Mouse (Mus musculus): ENCODE data around the gene Gpr183. TPM values are rescaled to one million over a fixed set of nuclear protein-coding genes. Genes with fewer than 3 reads are reported as not detected.

Gpr183 gene
- polyA plus RNA-seq, 1 experiment from 2014 or later = 1.5 TPM

DNA sequence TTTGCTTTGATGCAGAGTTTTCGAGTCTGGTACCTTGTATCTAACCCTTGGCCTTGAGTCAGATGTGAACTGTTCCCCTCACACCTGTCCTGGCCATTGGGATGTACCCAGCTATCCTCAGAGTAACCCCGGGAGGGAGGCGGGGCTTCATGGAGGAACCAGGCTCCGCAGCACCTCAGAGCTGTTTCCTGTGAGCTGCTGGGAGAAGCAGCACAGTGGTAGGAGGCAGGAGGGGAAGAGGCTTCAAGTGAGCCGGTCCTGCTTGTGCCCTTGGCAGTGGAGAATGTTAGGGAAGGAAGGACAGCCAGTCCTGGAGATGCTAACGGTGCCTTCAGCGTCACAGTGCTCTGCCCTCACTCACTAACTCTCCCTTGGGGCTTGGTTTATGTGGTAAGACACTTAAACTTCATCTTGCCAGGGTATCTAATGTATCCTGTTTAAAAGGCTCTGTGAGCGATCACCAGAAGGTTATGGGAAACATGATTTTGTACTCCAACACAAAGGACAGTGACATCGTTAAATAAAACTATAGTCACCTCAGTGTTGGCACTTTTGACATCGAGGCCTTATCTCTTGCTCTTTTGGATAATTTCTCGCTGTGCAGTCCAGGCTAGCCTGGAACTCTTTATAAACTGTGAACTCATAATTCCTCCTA is 27.3 kb downstream of the Gpr183 start:
- H3K9ac ChIP-seq (ENCODE audit: low read depth, low read length) = no peak overlapping the region
- H3K27ac ChIP-seq (ENCODE audit: low read depth, low read length) = no peak overlapping the region
- no peak overlapping the region for H3K4me2 ChIP-seq
- peaks cover 3% of the 10 kb centered on the region; the same call in 1 of the 2 replicates for H3K36me3 ChIP-seq (ENCODE audit: control insufficient read depth, insufficient read depth, low read length)
- H3K4me3 ChIP-seq (ENCODE audit: low read depth, low read length) = no peak overlapping the region
- no peaks in the 10 kb centered on the region; the same call in 1 of the 2 replicates for H3K9me3 ChIP-seq (replicated peaks; ENCODE audit: control insufficient read depth, low read length)
- 76% methylated on average over 11 of the region's 11 CpGs for WGBS (ENCODE audit: insufficient replicate concordance)
- no peak for ATAC-seq (replicated peaks; ENCODE audit: insufficient number of reproducible peaks, low FRiP score, low TSS enrichment)
- H3K4me1 ChIP-seq (ENCODE audit: control insufficient read depth, insufficient read depth, low read length) = peaks cover 6% of the 10 kb centered on the region; the same call in 1 of the 2 replicates
- H3K27me3 ChIP-seq (ENCODE audit: control insufficient read depth, insufficient read depth, low read length) = no peaks in the 10 kb centered on the region

DNA sequence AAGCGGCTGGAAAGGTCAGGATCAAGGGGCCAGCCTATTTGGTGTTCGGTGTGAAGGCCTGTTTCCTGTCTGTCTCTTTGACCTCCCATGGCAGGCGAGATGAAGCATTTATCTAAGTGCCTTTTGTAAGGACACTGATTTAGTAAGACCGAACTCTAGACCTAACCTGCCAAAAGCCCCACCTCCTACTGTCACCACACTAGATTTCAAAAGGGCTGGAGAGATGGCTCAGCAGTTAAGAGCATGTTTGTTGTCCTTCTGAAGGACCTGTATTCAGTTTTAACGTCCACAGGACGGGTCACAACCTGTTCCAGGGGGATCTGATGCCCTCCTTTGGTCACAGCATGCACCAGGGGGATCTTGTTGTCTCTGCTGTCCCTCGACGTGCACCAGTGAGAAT is 28.1 kb downstream of the Gpr183 start:
- no peak overlapping the region for H3K4me2 ChIP-seq
- no peak for ATAC-seq (replicated peaks; ENCODE audit: insufficient number of reproducible peaks, low FRiP score, low TSS enrichment)
- H3K4me3 ChIP-seq (ENCODE audit: low read depth, low read length) = no peak overlapping the region
- no peak overlapping the region for H3K9ac ChIP-seq (ENCODE audit: low read depth, low read length)
- no peak overlapping the region for H3K27ac ChIP-seq (ENCODE audit: low read depth, low read length)
- 62% methylated on average over 8 of the region's 8 CpGs for WGBS (ENCODE audit: insufficient replicate concordance)
- peaks cover 6% of the 10 kb centered on the region; the same call in 1 of the 2 replicates for H3K4me1 ChIP-seq (ENCODE audit: control insufficient read depth, insufficient read depth, low read length)
- H3K36me3 ChIP-seq (ENCODE audit: control insufficient read depth, insufficient read depth, low read length) = peaks cover 3% of the 10 kb centered on the region; the same call in 1 of the 2 replicates
- no peaks in the 10 kb centered on the region for H3K27me3 ChIP-seq (ENCODE audit: control insufficient read depth, insufficient read depth, low read length)
- H3K9me3 ChIP-seq (replicated peaks; ENCODE audit: control insufficient read depth, low read length) = no peaks in the 10 kb centered on the region; the same call in 1 of the 2 replicates

DNA sequence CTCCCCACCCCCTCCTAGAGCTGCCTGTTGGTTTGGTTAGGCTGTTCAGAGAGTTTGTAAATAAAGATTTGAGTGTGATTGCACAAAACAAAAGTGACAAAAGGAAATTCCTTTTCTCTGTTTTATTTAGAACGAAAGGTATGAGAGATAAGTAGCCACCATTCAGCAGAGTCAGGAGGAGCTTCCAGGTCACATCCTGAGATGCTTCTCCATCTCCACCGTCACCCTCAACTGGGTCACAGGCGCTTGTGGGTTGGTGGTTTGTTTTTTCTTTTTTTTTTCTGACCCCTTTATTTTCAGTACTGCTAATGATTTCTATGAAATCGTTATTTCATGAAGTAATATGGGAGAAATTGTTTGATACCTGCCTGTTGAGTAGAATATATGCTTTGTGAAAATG is 28.6 kb downstream of the Gpr183 start:
- no peaks in the 10 kb centered on the region for H3K27me3 ChIP-seq (ENCODE audit: control insufficient read depth, insufficient read depth, low read length)
- no peak overlapping the region for H3K9ac ChIP-seq (ENCODE audit: low read depth, low read length)
- H3K27ac ChIP-seq (ENCODE audit: low read depth, low read length) = no peak overlapping the region
- no peaks in the 10 kb centered on the region; the same call in 1 of the 2 replicates for H3K9me3 ChIP-seq (replicated peaks; ENCODE audit: control insufficient read depth, low read length)
- ATAC-seq (replicated peaks; ENCODE audit: insufficient number of reproducible peaks, low FRiP score, low TSS enrichment) = no peak
- no peak overlapping the region for H3K4me2 ChIP-seq
- no peak overlapping the region for H3K4me3 ChIP-seq (ENCODE audit: low read depth, low read length)
- H3K4me1 ChIP-seq (ENCODE audit: control insufficient read depth, insufficient read depth, low read length) = peaks cover 10% of the 10 kb centered on the region; the same call in 1 of the 2 replicates
- peaks cover 3% of the 10 kb centered on the region; the same call in 1 of the 2 replicates for H3K36me3 ChIP-seq (ENCODE audit: control insufficient read depth, insufficient read depth, low read length)
- 88% methylated on average over 4 of the region's 4 CpGs for WGBS (ENCODE audit: insufficient replicate concordance)

DNA sequence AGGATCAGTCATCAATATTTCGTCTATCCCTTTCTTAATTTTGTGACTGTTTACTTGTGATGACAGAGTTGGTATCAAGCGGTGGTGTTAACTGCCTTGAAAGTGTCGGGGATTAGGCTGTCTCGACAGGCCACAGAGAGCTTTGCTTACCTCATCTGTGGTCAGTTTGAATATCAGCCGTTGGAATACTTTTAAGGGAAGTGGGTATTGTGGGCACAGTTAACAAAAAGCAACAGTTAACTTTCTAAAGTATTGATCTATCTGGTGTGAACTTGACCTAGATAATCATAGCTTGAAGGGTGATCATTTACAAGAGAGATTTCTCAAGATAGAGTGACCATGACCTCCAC is 30.4 kb downstream of the Gpr183 start:
- Histone ChIP-seq H3K36me3 (ENCODE audit: control insufficient read depth, insufficient read depth, low read length) (peaks cover 3% of the 10 kb centered on the region; the same call in 1 of the 2 replicates), H3K4me3 (ENCODE audit: low read depth, low read length) (no peak overlapping the region), H3K4me1 (ENCODE audit: control insufficient read depth, insufficient read depth, low read length) (peaks cover 13% of the 10 kb centered on the region; the same call in 1 of the 2 replicates), H3K4me2 (no peak overlapping the region), H3K27me3 (ENCODE audit: control insufficient read depth, insufficient read depth, low read length) (no peaks in the 10 kb centered on the region), H3K9me3 (replicated peaks; ENCODE audit: control insufficient read depth, low read length) (no peaks in the 10 kb centered on the region; the same call in 1 of the 2 replicates), H3K27ac (ENCODE audit: low read depth, low read length) (no peak overlapping the region), H3K9ac (ENCODE audit: low read depth, low read length) (no peak overlapping the region)
- no peak for ATAC-seq (replicated peaks; ENCODE audit: insufficient number of reproducible peaks, low FRiP score, low TSS enrichment)
- WGBS (ENCODE audit: insufficient replicate concordance) = 75% methylated on average over 5 of the region's 5 CpGs

DNA sequence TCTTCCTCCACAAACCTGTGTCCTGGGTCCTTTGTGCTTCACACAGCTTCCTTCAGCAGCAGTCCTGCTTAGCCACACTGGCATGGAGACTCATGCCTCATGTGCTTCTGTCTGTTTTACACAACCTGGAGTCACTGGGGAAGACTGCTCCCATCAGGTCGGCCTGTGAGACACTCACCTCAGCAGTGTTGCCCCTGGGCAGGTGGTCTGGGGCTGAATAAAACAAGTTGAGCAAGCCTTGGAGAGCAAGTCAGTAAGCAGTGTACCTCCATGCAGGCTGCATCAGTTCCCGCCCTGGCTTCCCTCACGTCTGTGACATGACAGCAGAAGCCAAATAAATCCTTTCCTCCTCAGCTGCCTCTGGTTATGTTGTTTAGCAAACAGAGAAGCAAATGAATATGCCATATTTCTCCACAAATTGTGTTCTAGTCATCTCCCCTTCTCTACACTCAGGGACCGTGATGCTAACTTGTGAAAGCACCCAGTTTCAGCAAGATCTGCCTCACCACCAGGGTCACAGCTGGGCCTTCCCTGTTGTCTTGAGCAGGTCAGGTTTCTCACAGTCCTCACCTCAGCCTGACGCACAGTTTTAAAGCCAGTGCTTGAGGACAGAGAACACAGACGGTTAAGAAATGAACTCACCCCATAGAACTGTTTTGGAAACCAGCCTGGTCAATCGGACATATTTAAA is 30.9 kb downstream of the Gpr183 start:
- Histone ChIP-seq H3K9me3 (replicated peaks; ENCODE audit: control insufficient read depth, low read length) (no peaks in the 10 kb centered on the region; the same call in 1 of the 2 replicates), H3K9ac (ENCODE audit: low read depth, low read length) (no peak overlapping the region), H3K27ac (ENCODE audit: low read depth, low read length) (no peak overlapping the region), H3K36me3 (ENCODE audit: control insufficient read depth, insufficient read depth, low read length) (peaks cover 3% of the 10 kb centered on the region; the same call in 1 of the 2 replicates), H3K4me3 (ENCODE audit: low read depth, low read length) (no peak overlapping the region), H3K27me3 (ENCODE audit: control insufficient read depth, insufficient read depth, low read length) (no peaks in the 10 kb centered on the region), H3K4me2 (no peak overlapping the region), H3K4me1 (ENCODE audit: control insufficient read depth, insufficient read depth, low read length) (peaks cover 12% of the 10 kb centered on the region; the same call in 1 of the 2 replicates)
- WGBS (ENCODE audit: insufficient replicate concordance) = 88% methylated on average over 7 of the region's 7 CpGs
- no peak for ATAC-seq (replicated peaks; ENCODE audit: insufficient number of reproducible peaks, low FRiP score, low TSS enrichment)

DNA sequence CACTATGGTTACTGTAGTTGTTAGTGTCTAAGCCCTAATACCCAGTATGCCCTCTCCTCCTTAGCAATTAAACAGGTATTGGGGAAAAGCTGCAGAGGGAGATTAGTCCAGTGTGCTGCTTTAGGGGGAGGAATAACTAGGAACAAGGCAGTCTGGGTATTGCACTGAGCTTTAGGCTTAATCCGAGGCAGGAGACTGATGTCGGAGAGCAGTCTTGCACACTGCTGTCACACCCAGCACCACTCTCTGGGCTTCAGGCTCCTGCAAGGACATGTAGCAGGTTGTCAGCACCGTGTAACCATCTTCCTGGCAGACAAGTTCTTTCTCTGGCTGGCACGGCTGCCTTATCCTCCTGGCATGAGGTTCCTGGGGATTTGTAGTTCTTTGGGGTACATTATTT is 32.8 kb downstream of the Gpr183 start:
- no peak overlapping the region for H3K4me2 ChIP-seq
- peaks cover 14% of the 10 kb centered on the region; the same call in 1 of the 2 replicates for H3K4me1 ChIP-seq (ENCODE audit: control insufficient read depth, insufficient read depth, low read length)
- no peaks in the 10 kb centered on the region for H3K27me3 ChIP-seq (ENCODE audit: control insufficient read depth, insufficient read depth, low read length)
- no peak overlapping the region for H3K27ac ChIP-seq (ENCODE audit: low read depth, low read length)
- H3K36me3 ChIP-seq (ENCODE audit: control insufficient read depth, insufficient read depth, low read length) = peaks cover 3% of the 10 kb centered on the region; the same call in 1 of the 2 replicates
- H3K4me3 ChIP-seq (ENCODE audit: low read depth, low read length) = no peak overlapping the region
- no peaks in the 10 kb centered on the region; the same call in 1 of the 2 replicates for H3K9me3 ChIP-seq (replicated peaks; ENCODE audit: control insufficient read depth, low read length)
- WGBS (ENCODE audit: insufficient replicate concordance) = 85% methylated on average over 4 of the region's 4 CpGs
- no peak for ATAC-seq (replicated peaks; ENCODE audit: insufficient number of reproducible peaks, low FRiP score, low TSS enrichment)
- H3K9ac ChIP-seq (ENCODE audit: low read depth, low read length) = no peak overlapping the region

DNA sequence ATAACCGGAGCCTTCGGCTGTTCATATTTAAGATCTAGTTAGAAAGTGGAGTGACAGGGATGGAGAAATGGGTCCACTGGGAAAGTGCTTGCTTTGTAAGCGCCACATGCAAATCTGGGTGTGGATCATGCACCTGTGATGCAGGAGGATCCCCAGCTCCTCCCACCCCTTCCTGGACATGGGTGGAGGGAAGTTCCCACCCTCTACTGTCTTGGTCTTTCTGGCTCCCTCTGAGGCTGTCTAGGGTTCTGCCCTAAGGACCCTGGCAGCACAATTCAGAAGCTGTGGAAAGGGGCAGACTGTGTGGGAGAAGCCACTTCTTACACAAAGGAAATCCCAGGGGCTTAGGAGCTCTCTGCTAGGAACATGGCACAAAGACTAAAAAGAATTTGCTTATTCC is 33.4 kb downstream of the Gpr183 start:
- Histone ChIP-seq H3K4me3 (ENCODE audit: low read depth, low read length) (no peak overlapping the region), H3K27ac (ENCODE audit: low read depth, low read length) (no peak overlapping the region), H3K36me3 (ENCODE audit: control insufficient read depth, insufficient read depth, low read length) (peaks cover 3% of the 10 kb centered on the region; the same call in 1 of the 2 replicates), H3K4me1 (ENCODE audit: control insufficient read depth, insufficient read depth, low read length) (peaks cover 14% of the 10 kb centered on the region; the same call in 1 of the 2 replicates), H3K9me3 (replicated peaks; ENCODE audit: control insufficient read depth, low read length) (no peaks in the 10 kb centered on the region; the same call in 1 of the 2 replicates), H3K4me2 (no peak overlapping the region), H3K9ac (ENCODE audit: low read depth, low read length) (no peak overlapping the region), H3K27me3 (ENCODE audit: control insufficient read depth, insufficient read depth, low read length) (no peaks in the 10 kb centered on the region)
- WGBS (ENCODE audit: insufficient replicate concordance) = 93% methylated on average over 3 of the region's 3 CpGs
- ATAC-seq (replicated peaks; ENCODE audit: insufficient number of reproducible peaks, low FRiP score, low TSS enrichment) = no peak

DNA sequence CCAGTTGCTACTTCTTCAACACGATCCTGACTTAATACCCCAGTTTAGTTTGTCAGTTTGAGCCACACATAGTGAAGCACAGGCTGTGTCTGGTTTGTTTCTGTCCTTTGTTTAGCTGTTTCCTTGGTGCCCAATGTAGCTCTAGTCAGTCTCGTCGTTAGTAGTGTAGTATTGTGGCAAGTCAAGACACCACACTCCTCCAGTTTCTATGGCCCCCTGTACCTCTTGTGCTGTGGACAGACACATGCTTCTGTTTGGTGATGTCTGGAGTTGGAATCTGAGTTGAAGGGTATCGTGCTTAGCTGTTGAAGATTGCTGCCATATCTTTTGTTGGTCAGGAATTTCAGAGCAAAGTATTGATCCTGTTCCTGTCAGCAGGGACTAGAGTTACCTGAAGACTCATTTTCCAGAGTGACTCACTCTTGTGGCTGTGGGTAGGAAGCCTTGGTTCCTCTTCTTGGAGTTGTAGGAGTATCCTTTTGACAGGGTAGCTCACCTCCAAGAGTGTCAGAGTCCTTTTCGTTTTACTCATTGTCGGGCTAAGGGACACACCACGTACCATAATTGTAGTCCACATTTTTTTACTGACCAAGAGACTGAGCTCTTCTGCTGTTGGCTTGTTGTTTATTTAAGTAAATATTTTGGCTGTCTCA is 34.1 kb downstream of the Gpr183 start:
- ATAC-seq (replicated peaks; ENCODE audit: insufficient number of reproducible peaks, low FRiP score, low TSS enrichment) = no peak
- Histone ChIP-seq H3K9ac (ENCODE audit: low read depth, low read length) (no peak overlapping the region), H3K27me3 (ENCODE audit: control insufficient read depth, insufficient read depth, low read length) (no peaks in the 10 kb centered on the region), H3K4me3 (ENCODE audit: low read depth, low read length) (no peak overlapping the region), H3K36me3 (ENCODE audit: control insufficient read depth, insufficient read depth, low read length) (peaks cover 3% of the 10 kb centered on the region; the same call in 1 of the 2 replicates), H3K4me2 (no peak overlapping the region), H3K9me3 (replicated peaks; ENCODE audit: control insufficient read depth, low read length) (no peaks in the 10 kb centered on the region; the same call in 1 of the 2 replicates), H3K4me1 (ENCODE audit: control insufficient read depth, insufficient read depth, low read length) (peaks cover 14% of the 10 kb centered on the region; the same call in 1 of the 2 replicates), H3K27ac (ENCODE audit: low read depth, low read length) (no peak overlapping the region)
- WGBS (ENCODE audit: insufficient replicate concordance) = 60% methylated on average over 7 of the region's 7 CpGs

All from heart, embryonic 11.5 days (tissue).